Mouse (Mus musculus) monocyte, adult 5-6 weeks (primary cell): ENCODE results near the gene Ezr. TPM values are rescaled to one million over a fixed set of nuclear protein-coding genes. Genes with fewer than 3 reads are reported as not detected.

Experiments used
- ATAC-seq: fragments of 153-309, 156-312 bp; replicated peaks from 2 replicates; pipeline ENCODE4 v1.8.0; 2017; ENCODE audit warnings: mild to moderate bottlenecking; ENCODE audit not compliant: low TSS enrichment, insufficient number of reproducible peaks, severe bottlenecking, poor library complexity, low FRiP score
- total RNA-seq: library from RNA; stranded (forward); fragments of 200-1000, 200-491, 200-594 nt; gene quantifications from 3 replicates; pipeline ENCODE4 v1.2.3, GENCODE M21; 2017

The Ezr gene
- total RNA-seq = 389 to 480 TPM (median 421 TPM) in 3 replicates

DNA sequence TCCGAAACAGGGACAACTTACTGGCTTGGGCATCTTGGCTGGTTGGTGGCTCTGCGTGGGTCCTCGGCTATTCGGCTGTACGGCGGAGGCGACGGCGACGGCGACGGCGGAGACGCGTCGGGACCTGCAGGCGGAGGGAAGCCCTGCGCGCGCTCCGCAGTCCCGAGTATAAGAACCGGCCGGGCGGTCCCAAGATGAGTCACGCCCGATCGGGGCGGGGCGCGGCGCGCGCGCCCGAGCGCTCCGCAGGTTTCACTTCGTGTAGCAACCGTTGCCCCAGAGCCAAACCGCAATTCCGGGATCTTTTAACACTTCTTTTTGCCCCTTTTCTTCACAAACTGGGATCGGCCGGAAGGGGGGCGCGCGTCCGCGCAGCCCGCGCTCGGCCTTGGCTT lies at the start of gene Ezr:
Gene Ezr, minus strand, starts transcription at position 174 of the 395 bp plus-strand sequence.
- peak; percentile 40; the same call in 1 of the 2 replicates for ATAC-seq

DNA sequence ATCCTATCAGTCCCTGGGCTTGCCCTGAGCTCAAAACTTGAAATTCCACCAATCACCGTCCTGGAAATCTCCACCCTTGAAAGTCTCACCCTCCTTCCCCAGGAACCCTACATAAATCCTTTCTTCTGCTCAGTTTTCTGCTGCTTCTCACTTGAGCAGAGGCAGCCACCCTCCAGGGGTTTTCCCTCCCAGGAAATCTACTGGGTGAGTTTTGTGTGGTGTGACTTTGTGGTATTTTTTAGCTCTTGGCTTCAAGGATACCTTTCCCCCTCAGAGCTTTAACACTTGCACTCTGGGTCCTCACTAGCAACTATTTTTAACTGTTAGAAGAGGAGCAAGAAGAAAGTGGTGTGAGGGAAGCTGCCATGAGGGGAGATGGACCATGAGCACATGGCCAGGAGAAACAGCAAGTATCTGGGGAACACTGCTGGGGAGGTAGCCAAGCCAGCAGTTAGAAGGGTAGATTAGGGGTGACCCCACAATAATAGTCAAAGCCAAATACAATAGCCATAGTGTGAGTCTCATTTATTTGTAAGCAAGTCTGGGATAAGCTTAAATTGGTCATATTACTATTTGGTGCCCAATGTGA lies 47.5 kb upstream of the Ezr start:
- no peak for ATAC-seq

DNA sequence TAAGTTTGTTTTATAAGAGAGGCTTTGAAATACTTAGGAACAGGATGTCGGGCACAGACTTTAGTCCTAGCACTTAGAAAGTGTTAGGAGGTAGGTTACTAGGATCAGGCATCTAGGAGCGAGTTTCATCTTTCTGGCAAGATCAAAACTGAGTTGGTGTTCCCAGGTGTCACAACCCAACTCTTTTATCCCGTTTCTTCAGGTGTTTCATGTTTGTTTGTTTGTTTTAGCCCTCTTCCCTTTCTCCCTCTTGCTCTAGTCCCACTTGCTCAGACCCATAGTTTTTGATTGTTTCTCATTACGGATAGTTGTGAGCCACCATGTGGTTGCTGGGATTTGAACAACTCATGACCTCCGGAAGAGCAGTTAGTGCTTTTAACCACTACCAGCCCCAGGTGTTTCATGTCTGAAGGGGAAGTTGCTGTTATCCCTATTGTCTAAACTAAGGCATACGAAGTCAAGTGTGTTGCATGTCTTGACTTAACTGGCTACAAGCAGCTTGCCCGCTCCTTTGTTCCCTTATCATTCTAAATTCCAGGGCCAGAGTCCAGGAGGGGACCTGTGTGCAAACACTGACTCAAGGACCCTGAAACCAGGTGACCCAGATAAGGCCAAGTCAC lies 46.1 kb upstream of the Ezr start:
- ATAC-seq = no peak

DNA sequence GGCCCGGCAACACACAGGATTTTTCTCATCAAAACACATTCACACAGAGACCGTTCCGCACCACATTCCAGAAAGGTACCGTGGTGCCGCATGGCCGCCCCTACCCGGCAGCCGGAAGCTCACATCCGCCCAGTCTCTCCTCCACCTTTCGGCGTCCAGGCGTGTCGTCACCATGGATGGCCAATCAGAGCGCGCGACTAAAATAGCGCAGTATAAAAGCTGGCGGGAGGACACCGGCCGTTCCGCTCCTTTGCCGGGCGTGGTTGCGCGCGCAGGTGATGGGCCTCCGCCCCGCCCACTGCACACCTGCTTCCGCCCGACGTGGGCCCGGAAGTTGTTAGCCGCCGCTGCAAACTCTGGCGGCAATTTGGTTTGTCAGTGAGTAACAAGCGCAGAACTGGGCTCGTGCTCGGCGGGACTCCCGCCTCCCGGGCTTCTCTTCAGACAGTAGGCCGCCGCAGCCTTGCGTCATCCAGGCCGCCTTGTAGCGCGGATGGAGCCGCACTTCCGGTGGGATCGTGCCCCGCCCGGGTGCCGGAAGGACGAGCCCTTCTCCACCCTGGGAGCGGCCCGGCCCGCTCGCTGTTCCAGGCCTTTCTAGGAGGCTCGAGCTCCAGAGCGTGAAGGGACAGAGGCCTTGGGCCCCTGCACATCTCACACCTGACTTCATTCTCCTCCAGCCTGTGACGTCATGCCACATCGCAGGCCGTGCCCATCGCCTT lies 45.3 kb upstream of the Ezr start:
- ATAC-seq = peak; percentile 83

DNA sequence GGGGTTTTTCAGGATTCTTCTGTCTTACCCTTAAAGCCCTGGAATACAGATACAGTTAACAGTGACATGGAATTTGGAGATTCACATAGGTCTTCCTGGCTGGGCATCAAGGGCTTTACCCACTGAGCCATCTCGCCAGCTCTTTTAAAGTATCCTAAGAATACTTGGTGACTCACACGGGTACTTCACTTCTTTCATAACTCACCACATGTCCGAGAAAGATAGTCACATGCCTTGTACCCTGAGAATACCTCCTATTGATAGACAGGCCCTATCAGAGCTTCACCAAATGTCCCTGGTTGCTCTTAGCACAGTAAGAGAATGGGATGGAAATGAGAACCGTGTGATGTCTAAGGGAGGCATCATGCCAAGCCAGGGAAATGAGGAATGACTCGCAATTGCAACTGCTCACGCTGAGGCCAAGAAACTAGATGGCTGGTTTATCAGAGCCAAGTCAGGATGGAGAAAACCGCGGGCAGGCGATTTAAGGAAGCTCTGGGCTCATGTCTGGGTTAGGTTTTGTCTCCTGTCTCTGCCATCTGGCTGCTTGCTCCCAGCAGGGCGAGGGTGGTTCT lies 44.7 kb upstream of the Ezr start:
- peak; percentile 72 for ATAC-seq

DNA sequence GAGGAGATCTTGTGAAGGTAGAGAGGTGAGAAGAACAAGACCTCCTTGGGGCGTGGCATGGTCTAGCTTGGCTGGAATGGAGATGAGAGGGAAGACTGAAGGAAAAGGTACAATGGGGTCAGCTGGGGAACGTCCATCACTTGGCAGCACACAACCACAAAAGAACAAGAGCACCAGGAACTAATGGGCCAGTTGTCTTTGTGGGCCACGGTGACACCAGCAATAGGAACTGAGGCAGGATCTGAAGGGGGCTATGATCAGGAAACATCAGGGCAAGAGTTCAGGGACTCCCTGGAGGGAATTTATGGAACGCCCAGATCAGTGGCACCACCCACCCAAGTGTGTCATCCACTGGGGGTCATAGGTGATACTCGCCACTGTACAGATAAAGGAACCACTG lies 34.2 kb upstream of the Ezr start:
- no peak for ATAC-seq

DNA sequence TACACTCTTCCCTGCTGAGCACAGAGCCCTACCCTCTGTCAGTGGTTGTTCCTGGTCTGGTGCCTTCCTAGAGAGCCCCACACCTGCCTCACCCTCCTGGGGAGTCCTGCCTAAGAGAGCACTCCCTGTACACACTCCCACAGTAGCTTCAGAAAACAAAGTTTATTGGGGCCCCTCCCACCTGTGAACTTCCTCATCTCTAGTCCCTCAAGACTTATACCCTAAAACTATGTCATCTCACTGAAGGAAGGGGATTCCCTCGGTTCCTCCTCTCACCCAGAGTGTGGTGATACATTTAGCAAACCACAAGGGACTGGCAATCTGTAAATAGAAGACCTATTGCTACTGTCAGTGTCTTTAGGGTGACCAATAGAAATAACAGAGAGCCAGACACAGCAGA lies 33.6 kb upstream of the Ezr start:
- ATAC-seq = peak; percentile 96

DNA sequence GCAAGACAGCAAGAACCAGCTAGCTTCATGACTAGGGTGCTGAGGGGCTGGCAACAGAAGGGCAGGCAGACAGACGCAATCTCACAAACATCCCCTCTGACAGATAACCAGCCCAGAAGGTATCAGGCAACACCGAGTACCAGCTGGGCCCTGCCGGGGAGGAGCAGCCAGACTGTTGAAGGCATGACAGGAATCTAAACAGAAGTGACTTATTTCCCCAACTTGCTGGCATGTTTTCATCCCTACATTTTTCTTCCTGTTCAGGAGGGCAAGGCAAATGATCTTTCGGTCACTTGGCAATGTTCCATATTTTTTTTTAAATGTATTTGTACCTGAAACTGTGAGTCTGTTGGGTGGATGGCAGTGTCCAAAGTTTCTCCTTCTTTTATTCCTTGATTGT lies 32.1 kb upstream of the Ezr start:
- no peak for ATAC-seq

DNA sequence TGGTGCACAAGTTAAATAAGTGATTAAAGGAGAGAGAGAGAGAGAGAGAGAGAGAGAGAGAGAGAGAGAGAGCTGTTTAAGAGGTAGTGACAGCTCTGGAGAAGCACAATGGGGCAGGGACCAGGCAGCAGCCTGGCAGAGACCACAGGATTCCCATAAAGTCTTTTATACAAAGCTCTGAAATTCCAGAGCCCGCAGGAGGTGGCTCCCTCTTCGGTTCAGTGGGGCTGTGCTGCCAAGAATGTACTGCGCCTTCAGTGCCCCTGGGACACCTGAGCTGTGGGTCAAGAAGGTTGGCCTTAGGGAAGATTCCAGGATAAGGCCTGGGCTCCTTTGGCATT lies 30.2 kb upstream of the Ezr start:
- no peak for ATAC-seq

DNA sequence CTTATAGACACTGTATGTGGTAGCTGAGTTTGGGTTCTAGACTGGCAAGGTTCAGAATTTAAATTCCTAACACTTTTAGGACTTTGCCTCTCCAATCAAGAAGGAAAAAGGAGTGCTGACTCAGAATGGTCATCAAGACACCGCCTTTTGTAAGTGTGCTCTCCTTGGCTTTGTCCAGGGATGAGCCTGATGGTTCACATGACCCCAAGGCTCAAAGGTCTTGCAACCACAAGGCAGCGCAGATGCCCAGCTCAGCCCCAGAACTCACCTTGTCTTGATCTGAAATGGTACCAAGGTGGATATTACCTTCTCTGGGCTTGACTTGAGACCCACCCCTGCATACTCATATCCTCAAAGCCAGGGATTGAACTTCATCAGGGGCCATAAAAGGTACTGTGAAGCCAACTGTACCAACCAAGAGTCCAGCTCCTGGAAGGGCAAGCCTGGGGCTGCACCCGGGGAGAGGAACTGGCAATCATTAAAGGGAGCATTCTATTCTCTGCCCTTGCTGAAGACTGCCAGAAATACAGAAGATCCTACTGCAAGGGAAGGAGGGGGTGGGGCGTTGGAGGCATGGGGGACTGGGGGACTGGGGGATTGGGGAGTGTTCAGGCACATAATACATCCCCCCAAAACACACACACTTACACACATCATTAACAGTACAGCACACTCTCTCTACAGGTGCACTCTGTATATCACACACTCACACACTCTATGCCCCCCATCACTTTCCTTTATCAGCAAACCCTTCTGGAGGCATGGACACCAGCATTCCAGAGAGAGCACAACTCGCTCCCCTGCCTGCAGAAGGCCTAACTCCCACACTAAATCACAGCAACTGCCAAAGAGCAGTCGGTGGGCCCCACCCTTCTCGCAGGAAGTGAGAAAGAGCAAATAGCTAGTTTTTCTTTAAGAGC lies 29.6 kb upstream of the Ezr start:
- no peak for ATAC-seq

DNA sequence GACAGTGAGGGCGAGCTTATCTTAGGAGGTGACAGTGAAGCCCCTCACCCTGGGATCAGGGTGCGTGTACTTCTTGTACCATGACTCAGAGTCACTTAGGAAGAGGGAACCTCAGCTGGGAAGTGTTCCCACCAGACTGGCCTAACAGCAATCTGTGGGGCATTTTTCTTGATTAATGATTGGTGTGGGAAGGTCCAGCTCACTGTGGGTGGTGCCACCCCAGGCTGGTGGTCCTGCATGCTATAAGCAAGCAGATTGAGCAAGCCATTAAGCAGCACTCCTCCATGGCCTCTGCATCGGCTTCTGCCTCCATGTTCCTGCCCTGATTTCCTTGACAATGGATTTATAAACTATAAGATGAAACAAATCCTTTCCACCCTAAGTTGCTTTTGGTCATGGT lies 26.7 kb upstream of the Ezr start:
- ATAC-seq = no peak

DNA sequence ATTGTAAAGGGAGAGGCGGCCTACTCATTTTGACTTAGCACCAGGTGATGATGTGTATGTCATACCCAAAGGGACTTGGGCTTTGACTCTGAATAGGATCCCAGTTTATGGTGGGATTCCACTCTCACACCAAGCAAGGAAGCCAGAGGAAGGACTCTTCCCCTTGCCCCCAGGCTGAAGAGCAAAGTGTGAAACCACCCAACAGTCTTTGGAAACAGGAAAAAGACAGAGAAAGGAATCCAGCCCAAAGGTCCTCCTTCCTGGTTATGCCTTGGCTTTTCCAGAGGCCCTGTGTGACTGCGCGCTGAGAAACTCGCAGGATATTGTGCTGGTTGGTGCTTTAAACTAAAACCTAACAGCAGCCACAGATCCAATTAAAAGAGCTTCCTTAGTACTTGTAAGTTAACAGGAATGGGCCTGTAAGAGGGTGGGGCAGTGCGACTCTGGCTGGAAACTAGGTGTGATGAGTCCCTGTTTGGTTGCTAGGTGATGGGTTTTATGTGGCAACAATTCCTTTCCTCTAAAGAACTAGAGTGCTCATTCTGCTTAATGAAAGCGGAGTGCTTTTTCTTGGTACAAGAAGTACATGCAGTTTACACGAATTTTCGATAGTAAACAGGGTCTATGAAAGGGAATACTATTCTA lies 26.1 kb upstream of the Ezr start:
- no peak for ATAC-seq

DNA sequence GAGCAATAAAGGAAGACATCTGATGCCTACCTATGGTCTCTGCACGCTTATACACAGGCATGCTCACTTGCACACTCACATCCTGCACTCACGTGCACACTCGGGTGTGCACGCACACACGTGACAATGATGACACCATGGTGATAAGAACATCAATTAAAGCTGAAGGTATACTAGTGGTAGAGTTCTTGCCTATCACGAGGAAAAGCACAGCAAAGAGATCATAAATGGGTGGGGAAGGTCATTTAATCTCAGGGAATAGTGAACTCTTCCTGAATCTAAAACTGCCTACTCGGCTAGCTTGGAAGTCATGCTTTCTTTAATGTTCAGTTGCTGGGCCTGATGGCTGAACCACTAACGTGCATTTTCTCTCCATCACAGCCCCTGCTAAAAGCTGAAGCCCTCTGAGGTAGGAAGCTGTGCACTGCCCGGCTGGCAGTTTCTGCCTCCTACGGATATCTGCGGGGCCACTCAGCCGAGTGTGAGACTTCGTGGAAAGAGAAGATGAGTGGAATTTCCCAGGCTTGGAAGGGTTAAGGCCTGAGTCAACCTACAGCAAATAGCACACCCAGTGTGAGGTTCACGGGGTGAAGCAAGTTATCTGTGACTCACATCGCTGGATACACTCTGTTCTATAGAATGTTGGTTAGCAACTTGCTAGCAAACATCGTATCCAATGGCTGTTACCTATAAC lies 25.4 kb upstream of the Ezr start:
- no peak for ATAC-seq

DNA sequence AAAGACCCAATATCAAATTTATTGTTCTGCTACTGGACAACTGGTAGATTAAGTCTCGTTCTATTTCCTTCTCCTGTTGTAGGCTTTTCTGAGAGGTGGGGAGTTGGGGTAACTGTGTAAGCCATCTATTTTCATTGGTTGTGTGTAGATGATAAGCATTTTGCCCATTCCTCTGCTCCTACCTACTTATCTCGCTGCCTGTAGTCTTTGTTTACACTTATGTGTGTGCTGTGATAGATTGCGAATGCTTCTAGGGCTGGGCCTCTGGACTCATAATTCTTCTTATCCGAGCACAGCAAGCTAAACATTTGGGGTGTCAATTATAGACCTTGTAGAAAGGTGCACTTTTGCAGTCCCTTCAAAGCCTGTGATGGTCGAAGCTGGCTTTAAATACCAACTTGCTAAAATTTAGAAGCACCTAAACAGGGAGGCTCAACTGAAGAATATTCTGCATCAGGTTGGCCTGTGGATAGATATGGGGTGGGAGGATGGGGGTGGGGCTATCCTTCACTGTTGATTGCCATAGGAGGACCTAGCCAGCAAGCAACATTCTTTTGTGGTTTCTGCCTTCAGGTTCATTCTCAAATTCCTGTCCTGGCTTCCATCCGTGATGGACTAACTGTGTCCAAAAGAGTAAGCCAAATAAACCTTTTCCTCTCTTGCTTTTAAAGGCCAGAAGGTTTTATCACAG lies 22.4 kb upstream of the Ezr start:
- ATAC-seq = no peak

DNA sequence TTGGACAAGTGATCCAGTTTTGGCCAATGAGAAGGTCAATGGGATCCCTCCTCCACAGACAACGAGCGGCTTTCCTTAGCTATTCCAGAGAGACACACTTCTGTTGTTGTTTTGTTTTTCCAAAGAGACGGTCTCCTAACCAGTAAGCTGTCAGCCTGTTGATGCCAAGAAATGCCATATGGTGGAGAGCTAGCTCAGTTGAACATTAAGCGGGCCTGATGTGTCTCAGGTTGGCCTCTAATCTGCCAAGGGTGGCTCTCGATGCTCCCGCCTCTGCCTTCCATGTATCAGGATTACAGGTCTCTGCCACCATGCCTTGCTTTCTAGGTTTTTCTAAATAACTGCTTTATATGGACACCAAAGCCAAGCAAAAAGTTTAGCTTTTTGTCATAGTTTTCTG lies 21.5 kb upstream of the Ezr start:
- no peak for ATAC-seq

DNA sequence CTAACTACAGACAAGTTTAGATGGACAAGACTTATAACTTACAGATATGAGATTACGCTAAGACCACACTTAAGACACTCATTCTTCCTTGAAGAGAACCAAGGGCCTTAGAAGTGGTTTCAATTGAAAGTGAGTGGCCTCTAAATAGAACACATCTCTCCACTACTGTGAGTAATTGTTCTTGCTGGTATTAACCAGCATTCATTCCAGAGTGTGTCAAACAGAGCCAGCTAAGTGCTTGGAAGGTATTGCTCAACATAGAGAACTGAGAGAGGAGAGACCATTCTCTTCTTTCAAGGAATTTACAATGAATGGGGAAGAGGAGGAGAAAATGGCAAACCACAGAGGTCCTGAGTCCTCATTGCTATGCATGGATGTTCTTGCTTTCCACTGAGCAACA lies 21.0 kb upstream of the Ezr start:
- ATAC-seq = no peak

DNA sequence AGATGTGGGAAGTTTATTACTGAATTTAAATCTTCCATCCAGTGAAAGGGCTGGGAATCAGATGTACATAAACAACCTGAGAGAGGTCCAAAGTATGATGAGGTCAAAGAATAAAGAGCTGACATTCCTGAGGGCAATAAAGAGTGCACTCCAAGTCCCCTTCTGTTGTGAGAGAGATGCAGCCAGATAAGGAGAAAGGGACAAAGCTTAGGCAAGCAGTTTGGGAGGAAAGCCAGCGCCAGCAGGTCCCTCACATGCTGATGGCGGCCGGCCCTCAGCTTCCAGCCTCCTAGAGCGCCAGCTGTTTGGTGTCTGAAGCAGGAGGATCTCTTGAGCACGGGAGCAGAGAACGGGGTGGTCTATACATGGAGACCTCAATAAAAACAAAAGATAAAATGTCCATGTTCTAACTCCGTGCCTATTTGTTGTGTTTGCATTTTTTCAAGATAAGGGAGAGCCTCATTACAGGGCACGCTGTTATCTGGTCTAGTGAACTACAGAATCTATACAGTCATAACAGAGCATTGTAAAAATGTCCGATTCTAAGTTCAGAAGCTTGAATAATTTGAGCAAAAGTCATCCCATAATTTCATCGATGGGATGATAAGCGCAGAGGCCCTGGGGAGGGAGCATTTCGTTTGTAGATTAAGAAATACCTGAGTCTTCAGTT lies 15.9 kb upstream of the Ezr start:
- no peak for ATAC-seq
